Mouse (Mus musculus): ENCODE measurements at regions not wholly inside any gene's neighbourhood (a gene's known extent, or its start where the extent isn't known, plus 50 kb on each side); places are given as distances from the start of the nearest gene placed in this dataset.
"Not testable (repeated sequence)": the region's sequence is repeated elsewhere in the genome, so short reads cannot be mapped to it uniquely, and the experiment has no call there.

- Histone ChIP-seq H3K4me1 (peaks cover 18% of the 10 kb centered on the region), H3K4me3 (replicated peaks) (no peak overlapping the region), H3K36me3 (no peaks in the 10 kb centered on the region), H3K9me3 (replicated peaks) (no peaks in the 10 kb centered on the region), H3K27ac (no peak overlapping the region), H3K4me2 (no peak overlapping the region), H3K27me3 (peaks cover 6% of the 10 kb centered on the region; the same call in 1 of the 2 replicates), H3K9ac (no peak overlapping the region)
- peak; percentile 54 for ATAC-seq (replicated peaks; ENCODE audit: low FRiP score)
- WGBS, result 9% methylated on average over 5 of the region's 5 CpGs
Measured at GRCm38 (mm10) chr9:104413021-104413420, 75.5 kb upstream of the Acpp start.

DNA sequence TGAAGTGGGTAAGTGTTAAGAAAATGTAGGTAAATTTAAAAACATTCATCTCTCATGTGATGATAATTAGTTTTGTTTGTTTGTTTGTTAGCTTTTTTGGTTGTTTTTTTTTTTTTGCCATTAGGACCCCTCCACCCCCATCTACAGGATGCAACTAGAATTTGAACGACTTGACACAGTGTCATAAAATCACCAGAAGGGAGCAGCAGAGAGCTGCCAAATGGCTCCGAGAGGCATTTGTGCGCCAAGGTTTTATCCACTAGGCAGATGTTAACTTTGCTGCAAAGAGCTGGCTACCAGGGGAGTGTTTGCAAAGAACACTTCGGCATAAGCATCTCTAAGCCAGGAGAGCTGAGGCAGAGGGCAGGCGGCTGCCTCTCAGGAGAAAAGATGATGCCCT lies 72.7 kb upstream of the Acpp start:
- ATAC-seq (replicated peaks; ENCODE audit: low FRiP score), result no peak
- no peak overlapping the region for H3K4me3 ChIP-seq (replicated peaks)
- H3K27me3 ChIP-seq, result peaks cover 6% of the 10 kb centered on the region; the same call in 1 of the 2 replicates
- peaks cover 24% of the 10 kb centered on the region for H3K4me1 ChIP-seq
- H3K9me3 ChIP-seq (replicated peaks), result no peaks in the 10 kb centered on the region
- no peak overlapping the region for H3K9ac ChIP-seq
- H3K27ac ChIP-seq, result no peak overlapping the region
- H3K36me3 ChIP-seq, result no peaks in the 10 kb centered on the region
- H3K4me2 ChIP-seq, result peak overlapping the region; percentile 65; the same call in 1 of the 2 replicates
- WGBS, result 6% methylated on average over 5 of the region's 5 CpGs

GRCm38 (mm10) chr9:104409381-104409780 lies 71.8 kb upstream of the Acpp start:
- WGBS, result 21% methylated on average over 12 of the region's 12 CpGs
- peak overlapping the region; percentile 65 for H3K4me2 ChIP-seq
- peaks cover 24% of the 10 kb centered on the region for H3K4me1 ChIP-seq
- H3K27me3 ChIP-seq, result peaks cover 6% of the 10 kb centered on the region; the same call in 1 of the 2 replicates
- no peak overlapping the region for H3K27ac ChIP-seq
- H3K9ac ChIP-seq, result no peak overlapping the region
- no peak for ATAC-seq (replicated peaks; ENCODE audit: low FRiP score)
- H3K9me3 ChIP-seq (replicated peaks), result no peaks in the 10 kb centered on the region
- peak overlapping the region; percentile 38 for H3K4me3 ChIP-seq (replicated peaks)
- no peaks in the 10 kb centered on the region for H3K36me3 ChIP-seq

- 0 out of 2 replicates have a peak, but pooled peaks have one; percentile 13 for ATAC-seq (replicated peaks; ENCODE audit: low FRiP score)
- 17% methylated on average over 21 of the region's 21 CpGs for WGBS
- H3K27me3 ChIP-seq, result peaks cover 6% of the 10 kb centered on the region; the same call in 1 of the 2 replicates
Measured at GRCm38 (mm10) chr9:104408571-104409294, 71.2 kb upstream of the Acpp start.

DNA sequence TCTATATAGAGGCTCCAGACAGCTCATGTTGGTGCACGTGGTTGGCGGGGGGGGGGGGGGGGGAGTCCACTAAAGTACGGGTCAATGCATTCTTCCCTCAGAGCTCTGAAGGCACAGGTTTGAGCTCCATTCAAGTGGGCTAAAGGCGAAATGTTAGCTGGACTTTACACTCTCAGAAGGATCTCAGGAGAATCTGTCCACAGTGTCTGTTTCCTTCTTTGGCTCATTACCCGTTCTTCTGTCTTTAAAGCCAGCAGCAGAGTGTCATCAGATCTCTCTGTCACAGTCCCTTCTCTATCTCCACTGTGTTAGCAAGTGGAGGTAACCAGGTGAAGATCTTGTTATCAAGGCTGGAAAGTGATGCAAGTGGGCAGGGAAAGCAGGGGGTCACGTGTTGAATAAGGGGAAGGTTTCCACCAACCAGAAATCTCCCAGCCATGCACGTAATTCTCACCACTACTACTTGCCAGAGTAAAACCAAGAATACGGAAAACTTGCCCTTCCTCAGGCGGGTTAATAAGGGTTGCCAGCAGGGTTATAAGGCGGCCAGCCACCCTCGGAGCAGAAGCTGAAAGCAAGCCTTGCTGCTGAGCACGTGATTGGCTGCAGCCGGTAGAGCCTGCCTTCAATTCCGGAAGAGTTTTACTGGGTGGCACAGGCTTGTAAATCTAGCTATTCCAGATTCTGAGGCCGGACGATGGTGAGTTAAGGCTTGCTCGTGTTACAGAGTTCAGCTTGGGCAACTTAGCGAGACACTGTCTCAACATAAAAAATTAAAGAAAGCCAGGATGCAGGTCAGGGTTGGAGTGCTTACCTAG lies 70.2 kb upstream of the Acpp start:
- peak overlapping the region; percentile 65 for H3K4me2 ChIP-seq
- H3K4me3 ChIP-seq (replicated peaks), result peak overlapping the region; percentile 38
- WGBS, result 13% methylated on average over 18 of the region's 18 CpGs
- peaks cover 6% of the 10 kb centered on the region; the same call in 1 of the 2 replicates for H3K27me3 ChIP-seq
- H3K9me3 ChIP-seq (replicated peaks), result no peaks in the 10 kb centered on the region
- H3K36me3 ChIP-seq, result no peaks in the 10 kb centered on the region
- 0 out of 2 replicates have a peak overlapping the region, but pooled peaks have one; percentile 4 for H3K9ac ChIP-seq
- H3K27ac ChIP-seq, result peak overlapping the region; percentile 4; the same call in 1 of the 2 replicates
- H3K4me1 ChIP-seq, result peaks cover 24% of the 10 kb centered on the region
- peak; percentile 75 for ATAC-seq (replicated peaks; ENCODE audit: low FRiP score)

More at GRCm38 (mm10) chr9:104408571-104409294, 71.2 kb upstream of the Acpp start:
- H3K27ac ChIP-seq, result peak overlapping the region; percentile 4; the same call in 1 of the 2 replicates
- H3K9ac ChIP-seq, result 0 out of 2 replicates have a peak overlapping the region, but pooled peaks have one; percentile 10
- H3K4me2 ChIP-seq, result peak overlapping the region; percentile 65
- H3K4me3 ChIP-seq (replicated peaks), result peak overlapping the region; percentile 38
- no peaks in the 10 kb centered on the region for H3K9me3 ChIP-seq (replicated peaks)
- peaks cover 24% of the 10 kb centered on the region for H3K4me1 ChIP-seq
- no peaks in the 10 kb centered on the region for H3K36me3 ChIP-seq

- ATAC-seq (replicated peaks; ENCODE audit: low FRiP score), result no peak
- Histone ChIP-seq H3K4me2 (no peak overlapping the region), H3K4me3 (replicated peaks) (no peak overlapping the region), H3K9me3 (replicated peaks) (no peaks in the 10 kb centered on the region), H3K27ac (no peak overlapping the region), H3K27me3 (peaks cover 6% of the 10 kb centered on the region; the same call in 1 of the 2 replicates), H3K9ac (no peak overlapping the region), H3K4me1 (peaks cover 24% of the 10 kb centered on the region), H3K36me3 (no peaks in the 10 kb centered on the region)
- 77% methylated on average over 2 of the region's 2 CpGs for WGBS
Measured at GRCm38 (mm10) chr9:104407011-104407410, 69.5 kb upstream of the Acpp start.

- H3K27ac ChIP-seq, result no peak overlapping the region
- H3K4me3 ChIP-seq (replicated peaks), result no peak overlapping the region
- no peaks in the 10 kb centered on the region for H3K36me3 ChIP-seq
- H3K9ac ChIP-seq, result no peak overlapping the region
- 72% methylated on average over 7 of the region's 7 CpGs for WGBS
- no peaks in the 10 kb centered on the region for H3K9me3 ChIP-seq (replicated peaks)
- ATAC-seq (replicated peaks; ENCODE audit: low FRiP score), result no peak
- peaks cover 24% of the 10 kb centered on the region for H3K4me1 ChIP-seq
- H3K27me3 ChIP-seq, result peaks cover 6% of the 10 kb centered on the region; the same call in 1 of the 2 replicates
- H3K4me2 ChIP-seq, result no peak overlapping the region
Measured at GRCm38 (mm10) chr9:104406491-104406890, 68.9 kb upstream of the Acpp start.

DNA sequence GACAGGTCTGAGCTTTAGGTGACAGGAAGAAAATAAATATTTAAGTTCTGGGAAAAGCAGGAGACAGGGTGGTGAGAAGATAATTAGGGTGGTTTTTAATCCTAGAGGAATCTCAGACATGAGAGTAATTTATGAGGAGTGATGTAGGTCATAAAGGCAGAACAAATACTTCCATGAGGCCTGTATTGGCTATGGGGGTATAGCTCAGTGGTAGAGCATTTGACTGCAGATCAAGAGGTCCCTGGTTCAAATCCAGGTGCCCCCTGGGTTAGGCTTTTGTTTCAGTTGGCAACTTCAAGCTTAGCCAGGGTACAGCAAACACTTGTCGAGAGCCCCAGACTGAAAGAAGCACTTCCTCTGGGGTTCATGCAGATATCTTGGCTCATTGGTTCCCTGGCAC lies 66.3 kb upstream of the Acpp start:
- H3K9me3 ChIP-seq (replicated peaks), result no peaks in the 10 kb centered on the region
- WGBS, result 60% methylated on average over 1 of the region's 1 CpGs
- no peak overlapping the region for H3K4me2 ChIP-seq
- no peak for ATAC-seq (replicated peaks; ENCODE audit: low FRiP score)
- H3K4me3 ChIP-seq (replicated peaks), result no peak overlapping the region
- H3K4me1 ChIP-seq, result peaks cover 14% of the 10 kb centered on the region
- no peak overlapping the region for H3K27ac ChIP-seq
- H3K9ac ChIP-seq, result no peak overlapping the region
- H3K27me3 ChIP-seq, result peaks cover 1% of the 10 kb centered on the region; the same call in 1 of the 2 replicates
- no peaks in the 10 kb centered on the region for H3K36me3 ChIP-seq

DNA sequence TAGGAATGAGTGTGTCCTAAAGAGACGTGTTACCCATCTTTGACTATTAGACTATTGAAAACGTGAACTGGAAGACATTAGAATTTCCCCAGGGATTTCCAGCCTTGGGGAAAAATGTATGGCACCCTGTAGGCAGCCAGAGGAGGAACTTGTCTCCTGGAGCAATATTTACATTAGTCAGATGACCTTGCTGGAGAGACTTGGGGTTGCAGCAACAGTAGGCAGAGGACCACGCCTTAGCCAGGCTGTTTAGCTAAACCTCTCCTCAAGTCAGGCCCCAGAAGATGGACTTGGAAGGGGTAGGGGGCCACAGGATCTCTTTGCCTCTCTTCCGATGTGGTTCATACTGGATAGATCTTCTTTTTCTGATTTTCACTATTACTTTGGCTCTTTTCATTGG lies 64.1 kb upstream of the Acpp start:
- no peak for ATAC-seq (replicated peaks; ENCODE audit: low FRiP score)
- no peaks in the 10 kb centered on the region for H3K4me1 ChIP-seq
- no peaks in the 10 kb centered on the region; the same call in 1 of the 2 replicates for H3K27me3 ChIP-seq
- H3K4me2 ChIP-seq, result no peak overlapping the region
- no peak overlapping the region for H3K4me3 ChIP-seq (replicated peaks)
- 75% methylated on average over 4 of the region's 4 CpGs for WGBS
- no peak overlapping the region for H3K27ac ChIP-seq
- no peak overlapping the region for H3K9ac ChIP-seq
- no peaks in the 10 kb centered on the region for H3K9me3 ChIP-seq (replicated peaks)
- H3K36me3 ChIP-seq, result no peaks in the 10 kb centered on the region

DNA sequence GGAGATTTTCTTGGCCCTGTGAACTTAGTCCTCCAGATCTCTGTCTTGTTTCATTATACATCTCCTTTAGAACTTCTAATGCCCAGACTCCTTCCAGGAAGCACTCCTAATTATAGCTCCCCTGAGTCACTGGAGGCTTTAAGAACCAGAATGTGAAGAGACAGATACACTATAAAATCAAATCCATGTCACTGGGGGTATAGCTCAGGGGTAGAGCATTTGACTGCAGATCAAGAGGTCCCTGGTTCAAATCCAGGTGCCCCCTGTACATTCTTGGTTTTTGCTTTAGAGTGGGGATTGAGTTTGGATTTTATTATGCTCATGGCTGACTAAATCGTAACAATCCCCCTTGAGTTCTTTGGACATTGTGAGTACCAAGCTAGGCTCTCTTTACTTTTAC lies 62.4 kb upstream of the Acpp start:
- H3K27me3 ChIP-seq, result no peaks in the 10 kb centered on the region
- no peak for ATAC-seq (replicated peaks; ENCODE audit: low FRiP score)
- WGBS, result 81% methylated on average over 1 of the region's 1 CpGs
- no peak overlapping the region for H3K4me3 ChIP-seq (replicated peaks)
- no peak overlapping the region for H3K9ac ChIP-seq
- no peaks in the 10 kb centered on the region for H3K9me3 ChIP-seq (replicated peaks)
- no peak overlapping the region for H3K4me2 ChIP-seq
- H3K4me1 ChIP-seq, result no peaks in the 10 kb centered on the region
- H3K27ac ChIP-seq, result no peak overlapping the region
- no peaks in the 10 kb centered on the region for H3K36me3 ChIP-seq

DNA sequence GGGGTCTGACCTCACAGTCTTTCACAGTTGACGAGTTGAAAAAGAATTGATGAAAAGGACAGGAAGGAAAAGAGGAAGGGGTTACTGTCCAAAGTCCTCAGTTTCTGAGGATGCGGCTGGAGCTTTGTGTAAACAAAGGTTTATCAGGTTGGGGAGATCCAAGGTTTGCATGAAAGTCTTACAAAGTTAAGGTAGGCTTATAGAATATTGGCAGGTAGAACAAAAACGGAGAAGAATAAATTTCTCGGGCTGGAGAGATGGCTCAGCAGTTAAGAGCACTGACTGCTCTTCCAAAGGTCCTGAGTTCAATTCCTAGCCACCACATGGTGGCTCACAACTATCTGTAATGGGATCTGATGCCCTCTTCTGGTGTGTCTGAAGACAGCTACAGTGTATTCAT lies 60.9 kb upstream of the Acpp start:
- H3K4me3 ChIP-seq (replicated peaks); H3K27ac ChIP-seq; H3K36me3 ChIP-seq; H3K9me3 ChIP-seq (replicated peaks); H3K9ac ChIP-seq; H3K4me1 ChIP-seq; H3K4me2 ChIP-seq; ATAC-seq (replicated peaks; ENCODE audit: low FRiP score); H3K27me3 ChIP-seq: not testable (repeated sequence)
- 78% methylated on average over 4 of the region's 4 CpGs for WGBS

GRCm38 (mm10) chr9:104387805-104388204 lies 50.3 kb upstream of the Acpp start:
- no peak overlapping the region for H3K4me3 ChIP-seq (replicated peaks)
- no peaks in the 10 kb centered on the region for H3K9me3 ChIP-seq (replicated peaks)
- no peaks in the 10 kb centered on the region for H3K36me3 ChIP-seq
- no peak for ATAC-seq (replicated peaks; ENCODE audit: low FRiP score)
- no peak overlapping the region for H3K9ac ChIP-seq
- no peak overlapping the region for H3K27ac ChIP-seq
- no peak overlapping the region for H3K4me2 ChIP-seq
- H3K4me1 ChIP-seq, result no peaks in the 10 kb centered on the region
- H3K27me3 ChIP-seq, result no peaks in the 10 kb centered on the region
- 92% methylated on average over 7 of the region's 7 CpGs for WGBS
